Mouse (Mus musculus) forebrain, embryonic 16.5 days (tissue): ENCODE results near the gene Thada. TPM values are rescaled to one million over a fixed set of nuclear protein-coding genes. Genes with fewer than 3 reads are reported as not detected.

Experiments used
- ATAC-seq: fragments of 200-750 bp; cut with Nextera tagmentation; 2 replicates; pipeline ENCODE4 v1.8.0; 2017; ENCODE audit warnings: mild to moderate bottlenecking, moderate library complexity
- H3K27ac ChIP-seq: fragments of 300-500 bp; sonication (generic); 2 replicates; pipeline ENCODE4 v1.5.1; 2014; ENCODE audit warnings: low read length, control low read depth
- H3K27me3 ChIP-seq: fragments of 300-500 bp; sonication (generic); replicated peaks from 2 replicates; pipeline ENCODE4 v1.6.1; 2014; ENCODE audit warnings: low read length; ENCODE audit not compliant: control insufficient read depth, insufficient read depth
- H3K36me3 ChIP-seq: fragments of 300-500 bp; sonication (generic); 2 replicates; pipeline ENCODE4 v1.6.1; 2014; ENCODE audit not compliant: control insufficient read depth, insufficient read depth
- H3K4me1 ChIP-seq: fragments of 300-500 bp; sonication (generic); replicated peaks from 2 replicates; pipeline ENCODE4 v1.6.1; 2014; ENCODE audit warnings: low read length; ENCODE audit not compliant: control insufficient read depth, insufficient read depth
- H3K4me2 ChIP-seq: fragments of 300-500 bp; sonication (generic); 2 replicates; pipeline ENCODE4 v1.6.1; 2014; ENCODE audit warnings: mild to moderate bottlenecking, low read length, control low read depth
- H3K4me3 ChIP-seq: fragments of 300-500 bp; sonication (generic); replicated peaks from 2 replicates; pipeline ENCODE4 v1.5.1; 2014; ENCODE audit warnings: mild to moderate bottlenecking, low read length, control low read depth
- H3K9ac ChIP-seq: fragments of 300-500 bp; sonication (generic); replicated peaks from 2 replicates; pipeline ENCODE4 v1.6.1; 2014; ENCODE audit warnings: low read depth, low read length, control low read depth
- H3K9me3 ChIP-seq: fragments of 300-500 bp; sonication (generic); 2 replicates; pipeline ENCODE4 v1.6.1; 2016; ENCODE audit warnings: low read length; ENCODE audit not compliant: control insufficient read depth
- WGBS: fragments of 180-500 bp; shearing (Covaris S2); extraction: QIAGEN DNeasy Blood & Tissue Kit; methylation state at CpG from one replicate; pipeline ENCODE4 v1.1.7; 2014; 5-methylcytosine and 5-hydroxymethylcytosine counted together
- polyA plus RNA-seq: library from polyadenylated mRNA; unstranded; fragments of >200 nt; fragmentation: Nextera tagmentation; extraction: Ambion mirVana; gene quantifications from 2 replicates; pipeline ENCODE4 v1.2.1, GENCODE M21; 2015

Gene Thada
- polyA plus RNA-seq, 1 experiment from 2014 or later, result 6.6 TPM

- Histone ChIP-seq H3K27ac (no peak overlapping the region), H3K9ac (no peak overlapping the region), H3K9me3 (no peaks in the 10 kb centered on the region), H3K4me1 (no peaks in the 10 kb centered on the region), H3K4me3 (no peak overlapping the region), H3K27me3 (no peaks in the 10 kb centered on the region), H3K4me2 (no peak overlapping the region), H3K36me3 (peaks cover under 1% of the 10 kb centered on the region)
- WGBS, result 90% methylated on average over 2 of the region's 2 CpGs
- no peak for ATAC-seq
Measured at GRCm38 (mm10) chr17:84390026-84390425, 76.0 kb downstream of the Thada start.

- no peak for ATAC-seq
- no peak overlapping the region for H3K4me2 ChIP-seq
- H3K36me3 ChIP-seq, result peaks cover 6% of the 10 kb centered on the region
- no peak overlapping the region for H3K27ac ChIP-seq
- 94% methylated on average over 4 of the region's 4 CpGs for WGBS
- no peaks in the 10 kb centered on the region for H3K9me3 ChIP-seq
- no peaks in the 10 kb centered on the region for H3K27me3 ChIP-seq
- H3K4me3 ChIP-seq, result no peak overlapping the region
- H3K4me1 ChIP-seq, result no peaks in the 10 kb centered on the region
- H3K9ac ChIP-seq, result no peak overlapping the region
Measured at GRCm38 (mm10) chr17:84386176-84386575, 79.8 kb downstream of the Thada start.

GRCm38 (mm10) chr17:84385696-84386095 is 80.3 kb downstream of the Thada start:
- Histone ChIP-seq H3K9me3 (no peaks in the 10 kb centered on the region), H3K9ac (no peak overlapping the region), H3K4me2 (no peak overlapping the region), H3K27me3 (no peaks in the 10 kb centered on the region), H3K4me1 (no peaks in the 10 kb centered on the region), H3K36me3 (peaks cover 6% of the 10 kb centered on the region), H3K4me3 (no peak overlapping the region), H3K27ac (no peak overlapping the region)
- WGBS, result 86% methylated on average over 6 of the region's 6 CpGs
- peak; percentile 55; the same call in 1 of the 2 replicates for ATAC-seq

GRCm38 (mm10) chr17:84384661-84385060 is 81.3 kb downstream of the Thada start:
- Histone ChIP-seq H3K27ac (no peak overlapping the region), H3K9me3 (no peaks in the 10 kb centered on the region), H3K4me2 (no peak overlapping the region), H3K36me3 (peaks cover 9% of the 10 kb centered on the region), H3K27me3 (no peaks in the 10 kb centered on the region), H3K9ac (no peak overlapping the region), H3K4me3 (no peak overlapping the region), H3K4me1 (no peaks in the 10 kb centered on the region)
- ATAC-seq, result no peak

- 97% methylated on average over 9 of the region's 9 CpGs for WGBS
- Histone ChIP-seq H3K36me3 (peaks cover 10% of the 10 kb centered on the region), H3K4me3 (no peak overlapping the region), H3K27me3 (no peaks in the 10 kb centered on the region), H3K27ac (no peak overlapping the region), H3K9me3 (no peaks in the 10 kb centered on the region), H3K4me2 (no peak overlapping the region), H3K9ac (no peak overlapping the region), H3K4me1 (no peaks in the 10 kb centered on the region)
- ATAC-seq, result no peak
Measured at GRCm38 (mm10) chr17:84380340-84380739, 85.7 kb downstream of the Thada start.

DNA sequence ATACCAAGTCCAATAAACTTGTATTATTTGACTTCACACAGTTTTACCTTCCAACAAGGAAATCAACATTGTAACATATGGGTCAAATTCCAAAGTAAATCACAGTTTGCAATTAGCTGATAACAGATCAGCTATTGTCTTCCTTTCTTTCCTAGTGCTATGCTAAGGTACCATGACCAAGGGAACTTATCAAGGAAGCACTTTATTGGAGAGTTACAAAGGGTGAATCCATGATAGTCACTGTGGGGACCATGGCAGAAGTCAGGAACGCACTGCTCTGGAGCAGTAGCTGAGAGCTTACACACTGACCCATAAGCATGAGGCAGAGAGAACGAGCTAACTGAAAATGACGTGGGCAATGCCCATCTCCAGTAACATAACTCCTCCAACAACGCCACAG is 89.1 kb downstream of the Thada start:
- H3K9me3 ChIP-seq, result no peaks in the 10 kb centered on the region
- no peak overlapping the region for H3K9ac ChIP-seq
- H3K4me2 ChIP-seq, result no peak overlapping the region
- H3K4me1 ChIP-seq, result no peaks in the 10 kb centered on the region
- no peak overlapping the region for H3K27ac ChIP-seq
- no peak for ATAC-seq
- H3K27me3 ChIP-seq, result no peaks in the 10 kb centered on the region
- peaks cover 6% of the 10 kb centered on the region; the same call in 1 of the 2 replicates for H3K36me3 ChIP-seq
- 93% methylated on average over 4 of the region's 4 CpGs for WGBS
- H3K4me3 ChIP-seq, result no peak overlapping the region

DNA sequence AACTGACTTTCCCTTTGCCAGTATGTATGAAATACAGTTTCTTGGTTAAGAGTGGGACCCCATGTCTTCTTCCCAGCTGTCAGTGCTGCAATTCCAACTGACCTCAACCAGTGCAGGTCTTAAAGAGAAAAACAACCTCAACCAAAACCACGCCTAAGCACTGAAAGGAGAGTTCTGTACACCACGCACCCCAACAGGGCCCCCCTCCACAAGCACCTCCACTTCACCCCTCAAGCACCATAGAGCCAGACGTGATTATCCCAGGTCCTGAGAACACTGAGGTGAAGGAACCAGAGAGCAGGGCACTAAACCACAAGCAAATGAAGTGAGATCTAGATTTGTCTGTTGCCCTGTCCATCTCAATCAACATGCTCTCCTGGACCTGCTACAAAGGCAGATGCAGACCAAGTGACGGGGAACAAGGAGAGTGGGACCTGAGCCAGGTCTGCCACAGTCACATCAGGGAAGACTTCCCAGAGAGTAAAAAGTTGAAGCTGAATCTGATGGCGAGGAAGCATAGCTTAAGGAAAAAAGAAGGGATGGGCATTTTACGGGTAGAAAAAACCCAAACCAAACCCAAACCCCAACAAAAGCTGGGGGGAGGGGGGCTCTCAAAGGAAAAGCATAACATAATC is 93.5 kb downstream of the Thada start:
- Histone ChIP-seq H3K4me2 (no peak overlapping the region), H3K4me1 (peaks cover 17% of the 10 kb centered on the region), H3K9me3 (no peaks in the 10 kb centered on the region), H3K4me3 (no peak overlapping the region), H3K27ac (no peak overlapping the region), H3K36me3 (peaks cover 2% of the 10 kb centered on the region; the same call in 1 of the 2 replicates), H3K9ac (no peak overlapping the region), H3K27me3 (no peaks in the 10 kb centered on the region)
- ATAC-seq, result no peak
- 75% methylated on average over 6 of the region's 6 CpGs for WGBS

DNA sequence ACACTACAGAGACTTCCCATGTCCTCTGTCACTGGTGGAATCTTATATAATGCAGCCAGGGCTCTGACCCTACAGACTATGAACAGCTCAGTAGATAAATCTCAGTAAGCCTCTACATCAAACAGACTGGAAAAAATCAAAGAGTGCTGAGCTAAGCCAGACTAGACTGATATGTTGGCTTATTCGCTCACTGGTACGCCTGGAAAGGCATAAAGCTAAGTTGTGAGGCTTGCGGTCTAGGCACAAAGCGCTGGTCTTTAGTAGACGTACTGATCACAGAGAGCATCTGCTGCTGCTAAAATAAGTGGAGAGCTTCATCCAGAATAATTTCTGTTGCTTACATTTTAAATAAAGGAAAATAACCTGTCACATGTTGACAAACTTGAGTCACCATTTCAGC is 95.6 kb downstream of the Thada start:
- Histone ChIP-seq H3K27me3 (no peaks in the 10 kb centered on the region), H3K4me3 (no peak overlapping the region), H3K4me2 (no peak overlapping the region), H3K36me3 (peaks cover 2% of the 10 kb centered on the region; the same call in 1 of the 2 replicates), H3K9ac (no peak overlapping the region), H3K27ac (no peak overlapping the region), H3K9me3 (no peaks in the 10 kb centered on the region), H3K4me1 (peaks cover 26% of the 10 kb centered on the region)
- no peak for ATAC-seq
- 73% methylated on average over 5 of the region's 5 CpGs for WGBS

GRCm38 (mm10) chr17:84369769-84370168 is 96.2 kb downstream of the Thada start:
- Histone ChIP-seq H3K27ac (no peak overlapping the region), H3K27me3 (no peaks in the 10 kb centered on the region), H3K4me1 (peaks cover 30% of the 10 kb centered on the region), H3K4me3 (no peak overlapping the region), H3K4me2 (no peak overlapping the region), H3K9me3 (no peaks in the 10 kb centered on the region), H3K9ac (no peak overlapping the region), H3K36me3 (no peaks in the 10 kb centered on the region)
- no peak for ATAC-seq
- WGBS, result 82% methylated on average over 3 of the region's 3 CpGs
